Mouse (Mus musculus): ENCODE results near the gene Srpk2.
A peak's percentile ranks its signal among the peaks of the same experiment; 100 is the strongest.
"Not testable (repeated sequence)": the region's sequence is repeated elsewhere in the genome, so short reads cannot be mapped to it uniquely, and the experiment has no call there.

Srpk2 gene

GRCm38 (mm10) chr5:23684517-23684916 is at the start of gene Srpk2:
TSS of gene Srpk2 (minus strand) at chr5:23684617.
- DNase-seq, result peak; percentile 15

DNA sequence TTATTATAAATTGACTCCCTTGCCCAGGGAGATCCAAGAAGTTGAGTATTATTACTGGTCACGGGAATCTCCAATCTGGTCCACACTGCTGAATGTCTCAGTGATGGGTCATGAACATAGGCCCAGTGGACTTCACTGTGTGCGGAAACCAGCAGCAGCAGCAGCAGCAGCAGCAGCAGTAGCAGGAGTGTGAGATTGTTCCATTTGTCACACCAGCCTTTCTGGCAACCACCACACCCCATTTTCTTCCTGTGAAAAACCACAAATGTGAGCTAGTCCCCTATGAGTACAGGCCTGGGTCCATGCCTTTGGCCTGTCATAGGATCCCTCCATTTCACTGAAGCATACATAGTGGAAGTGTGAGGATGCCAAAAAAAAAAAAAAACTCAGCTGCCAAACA is 37.5 kb upstream of the Srpk2 start:
- DNase-seq, result no peak

DNA sequence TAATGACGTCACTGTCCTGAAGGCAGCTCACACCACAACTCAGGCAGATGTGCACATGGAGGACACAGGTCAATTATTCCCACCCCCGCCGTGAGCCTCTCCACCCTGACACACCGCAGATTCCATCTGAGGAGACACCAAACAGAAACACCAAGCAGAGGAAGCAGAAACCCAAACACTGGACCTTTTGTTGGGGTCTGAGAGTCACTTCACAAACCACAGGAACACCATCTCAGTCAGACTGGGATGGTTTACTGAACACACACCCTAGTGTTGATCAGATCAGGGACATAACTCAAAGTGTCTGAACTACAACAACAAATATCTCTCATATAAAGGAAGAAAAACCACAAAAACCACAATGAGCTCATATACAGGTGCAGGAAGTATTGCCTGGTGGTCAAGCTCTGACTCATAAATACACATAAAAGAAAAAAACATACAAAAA is 34.5 kb upstream of the Srpk2 start:
- DNase-seq, result peak; percentile 70

DNA sequence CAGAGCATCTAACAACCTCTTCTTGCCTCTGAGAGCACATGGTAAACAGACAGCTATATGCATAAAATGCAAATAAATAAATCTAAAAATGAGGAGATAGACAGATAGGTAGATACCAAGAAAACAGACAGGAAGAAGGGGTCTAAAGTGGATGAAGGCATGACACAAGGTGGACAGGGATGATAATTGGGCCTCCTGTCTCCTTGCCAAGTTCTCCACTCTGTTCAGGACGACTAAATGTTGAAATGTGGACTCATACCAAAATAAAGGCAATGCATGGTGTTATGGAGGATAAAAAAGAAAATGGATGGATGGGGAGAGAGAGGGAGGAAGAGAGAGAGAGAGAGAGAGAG is 33.7 kb upstream of the Srpk2 start:
- no peak for DNase-seq

DNA sequence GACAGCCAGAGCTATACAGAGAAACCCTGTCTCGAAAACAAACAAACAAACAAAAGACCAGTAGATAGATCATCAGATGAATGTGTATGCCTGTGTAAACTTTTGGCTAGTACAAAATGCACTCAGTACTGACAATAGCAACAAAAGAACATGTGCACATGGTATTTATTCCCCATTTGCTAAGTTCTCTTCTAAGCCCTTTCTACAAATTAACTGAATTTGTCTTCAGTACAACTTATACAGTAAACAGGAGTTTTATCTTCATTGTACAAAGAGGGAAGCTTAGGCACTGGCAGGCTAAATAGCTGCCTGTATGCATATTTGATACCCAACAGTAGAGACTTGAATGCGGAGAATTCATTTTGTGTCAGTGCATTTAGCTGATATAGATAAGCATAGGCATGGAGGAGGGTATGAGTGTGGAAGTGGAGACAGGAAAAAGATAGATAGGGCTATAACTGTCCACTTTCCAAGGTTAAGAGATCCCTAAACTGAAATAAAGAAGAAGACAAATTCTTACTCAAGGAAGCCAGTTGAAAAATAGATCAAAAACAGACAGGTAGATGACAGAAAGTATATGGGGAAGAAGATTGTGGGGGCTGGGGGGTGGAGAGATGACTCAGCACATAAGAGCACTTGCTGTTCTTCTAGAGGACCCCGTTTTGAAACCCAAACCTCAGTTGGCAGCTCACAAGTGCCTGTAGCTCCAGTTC is 33.2 kb upstream of the Srpk2 start:
- DNase-seq, result peak; percentile 45

DNA sequence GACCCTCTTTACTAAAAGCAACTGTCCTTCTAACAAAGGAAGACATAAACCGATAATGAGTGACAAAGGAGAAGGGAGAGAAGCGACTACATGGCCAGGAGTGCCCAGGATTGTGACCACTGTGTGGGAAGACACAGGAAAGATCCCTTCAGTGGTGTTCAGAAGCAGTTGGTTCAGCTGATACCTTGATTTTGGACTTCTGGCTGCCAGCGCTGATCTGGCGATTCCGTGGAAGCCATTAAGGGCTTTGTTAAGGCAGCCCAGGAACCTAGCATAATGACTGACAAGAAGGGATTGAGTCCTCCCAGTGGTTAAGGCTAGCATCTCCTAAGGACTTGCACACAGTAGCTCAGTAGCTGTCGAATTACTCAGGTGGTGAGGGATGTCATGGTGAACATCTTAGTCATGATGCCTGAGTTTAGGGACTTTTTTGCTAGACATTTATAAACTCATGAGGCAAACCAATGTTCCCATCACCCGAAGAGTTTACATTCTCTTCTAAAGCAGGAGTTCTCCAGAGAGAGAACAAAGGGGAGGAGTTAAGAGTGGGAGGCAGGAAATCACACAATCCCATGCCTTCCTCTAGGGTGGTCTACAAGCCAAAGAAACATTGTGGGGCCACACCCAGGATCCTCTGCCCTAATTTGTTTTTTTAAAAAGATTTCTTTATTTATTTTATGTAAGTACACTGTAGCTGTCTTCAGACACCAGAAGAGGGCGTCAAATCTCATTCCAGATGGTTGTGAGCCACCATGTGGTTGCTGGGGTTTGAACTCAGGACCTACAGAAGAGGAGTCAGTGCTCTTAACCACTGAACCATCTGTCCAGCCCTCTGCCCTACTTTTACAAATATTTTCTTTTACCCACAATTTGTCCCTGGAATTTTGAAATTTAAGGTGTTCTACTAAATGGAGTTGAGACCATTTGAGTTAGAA is 29.3 kb upstream of the Srpk2 start:
- peak; percentile 77 for DNase-seq

DNA sequence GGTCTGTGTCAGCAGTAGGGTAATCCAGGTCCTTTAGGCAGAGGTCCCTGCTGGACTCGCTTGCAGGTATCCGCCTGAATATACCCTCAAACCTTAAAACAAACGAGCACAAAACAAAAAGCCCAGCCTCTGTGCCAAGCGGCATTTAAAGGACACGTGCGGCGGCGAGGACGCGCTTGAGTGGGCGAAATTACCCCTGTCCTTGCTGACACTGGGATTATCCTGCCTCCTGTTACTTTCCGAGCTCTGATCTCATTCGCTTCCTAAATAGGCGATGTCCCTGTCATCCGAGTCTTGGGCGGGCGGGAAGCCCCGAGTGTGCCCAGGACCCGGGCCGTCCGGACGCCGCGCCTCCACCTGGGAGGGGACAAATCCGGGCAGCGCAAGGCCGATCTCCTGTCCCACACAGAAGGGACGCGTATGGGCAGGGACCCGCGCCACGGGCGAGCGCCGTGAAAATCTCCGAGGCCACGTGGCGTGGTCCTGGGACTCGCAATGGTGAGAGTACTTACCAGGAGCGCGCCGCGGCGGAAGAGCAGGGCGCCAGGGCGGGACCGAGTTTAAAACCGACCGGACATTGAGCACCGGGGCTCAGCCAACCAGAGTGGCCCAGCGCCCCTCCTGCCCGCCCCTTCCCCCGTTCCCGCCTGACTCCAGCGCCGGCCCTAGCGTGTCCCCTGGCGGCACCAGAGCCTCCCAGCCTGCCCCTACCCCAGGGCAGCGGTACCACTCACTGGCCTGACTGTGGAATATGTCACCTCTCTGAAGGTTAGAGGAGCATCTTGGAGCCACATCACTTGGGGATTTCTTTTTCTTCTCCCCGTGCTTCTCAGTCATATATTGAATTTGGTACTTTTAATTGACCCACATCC is 27.9 kb upstream of the Srpk2 start:
- peak; percentile 99 for DNase-seq

DNA sequence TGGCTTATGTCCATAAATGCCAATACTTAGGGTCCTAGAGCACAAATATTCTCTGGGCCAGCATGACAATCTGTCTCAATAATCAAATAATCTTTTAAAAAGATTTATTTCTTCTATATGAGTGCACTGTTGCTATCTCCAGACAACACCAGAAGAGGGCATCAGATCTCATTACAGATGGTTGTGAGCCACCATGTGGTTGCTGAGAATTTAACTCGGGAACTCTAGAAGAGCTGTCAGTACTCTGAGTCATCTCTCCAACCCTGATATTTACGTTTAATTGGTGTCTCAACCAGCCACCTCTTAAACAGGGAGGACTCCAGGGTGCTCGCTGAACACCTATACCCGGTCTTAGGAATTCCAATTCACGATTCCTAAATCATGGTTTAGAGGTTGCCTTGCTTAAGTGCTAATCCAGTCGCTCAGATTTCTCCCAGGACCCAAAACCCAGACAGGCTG is 27.3 kb upstream of the Srpk2 start:
- DNase-seq, result not testable (repeated sequence)

- DNase-seq, result no peak
Measured at GRCm38 (mm10) chr5:23711244-23711643, 26.8 kb upstream of the Srpk2 start.

GRCm38 (mm10) chr5:23709661-23710060 is 25.2 kb upstream of the Srpk2 start:
- peak; percentile 39 for DNase-seq

DNA sequence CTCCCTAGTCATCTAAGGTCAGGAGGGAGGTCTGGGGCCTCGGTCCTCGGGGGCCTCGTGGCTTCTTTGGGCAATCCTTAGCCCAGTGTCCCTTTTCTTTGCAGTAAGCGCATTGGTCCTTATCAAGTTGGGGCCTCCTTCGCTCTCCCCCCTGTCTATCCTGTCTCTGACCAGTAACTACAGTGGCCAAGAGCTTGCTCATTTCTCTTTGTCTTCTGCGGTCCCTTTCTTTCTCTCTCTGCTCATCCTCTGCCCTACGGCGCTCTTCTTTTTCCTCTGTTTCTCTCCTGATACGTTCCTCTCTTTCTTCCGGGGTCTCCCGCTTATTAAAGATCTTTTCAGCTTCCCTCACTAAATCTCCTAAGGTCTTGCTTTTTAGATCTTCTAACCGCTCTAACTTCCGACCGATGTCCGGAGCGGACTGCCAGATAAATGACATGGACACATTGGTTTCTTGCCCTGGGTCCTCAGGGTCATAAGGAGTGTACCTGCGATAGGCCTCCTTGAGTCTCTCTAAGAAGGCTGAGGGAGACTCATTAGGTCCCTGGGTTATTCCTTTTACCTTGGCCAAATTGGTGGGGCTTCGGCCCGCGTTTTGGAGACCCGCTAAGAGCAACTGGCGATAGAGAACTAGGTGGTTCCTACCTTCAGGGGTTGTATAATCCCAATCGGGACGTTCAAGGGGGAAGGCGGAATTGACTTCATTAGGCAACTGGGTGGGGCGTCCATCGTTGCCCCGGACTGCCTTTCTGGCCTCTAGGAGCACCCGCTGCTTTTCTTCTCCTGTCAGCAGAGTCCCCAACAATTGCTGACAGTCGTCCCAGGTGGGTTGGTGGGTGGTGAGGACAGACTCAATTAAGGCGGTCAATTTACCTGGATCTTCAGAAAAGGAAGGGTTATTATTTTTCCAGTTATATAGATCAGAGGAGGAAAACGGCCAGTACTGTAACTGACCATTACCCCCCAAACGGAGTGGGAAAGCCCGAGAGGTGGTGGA is 22.5 kb upstream of the Srpk2 start:
- peak; percentile 77 for DNase-seq

- DNase-seq, result peak; percentile 4
Measured at GRCm38 (mm10) chr5:23697457-23697856, 13.0 kb upstream of the Srpk2 start.

GRCm38 (mm10) chr5:23683431-23683830 is 986 bp downstream of the Srpk2 start:
- no peak for DNase-seq

DNA sequence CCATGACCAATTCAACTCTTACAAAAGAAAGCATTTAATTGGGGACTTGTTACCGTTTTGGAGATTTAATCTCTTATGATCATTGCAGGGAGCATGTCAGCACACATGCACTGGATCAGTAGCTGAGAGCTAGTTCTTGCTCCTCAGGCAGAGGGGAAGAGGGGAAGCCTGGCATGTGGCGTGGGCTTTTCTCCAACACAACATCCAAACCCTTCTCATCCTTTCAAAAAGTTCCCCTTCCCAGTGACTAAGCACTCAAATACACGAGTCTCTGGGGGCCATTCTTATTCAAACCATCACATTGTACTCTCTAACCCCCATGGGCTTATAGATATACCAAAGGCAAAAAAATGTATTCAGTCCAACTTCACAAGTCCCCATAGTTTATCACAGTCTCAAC is 5.4 kb downstream of the Srpk2 start:
- DNase-seq, result no peak

GRCm38 (mm10) chr5:23677883-23678282 is 6.5 kb downstream of the Srpk2 start:
- DNase-seq, result no peak

DNA sequence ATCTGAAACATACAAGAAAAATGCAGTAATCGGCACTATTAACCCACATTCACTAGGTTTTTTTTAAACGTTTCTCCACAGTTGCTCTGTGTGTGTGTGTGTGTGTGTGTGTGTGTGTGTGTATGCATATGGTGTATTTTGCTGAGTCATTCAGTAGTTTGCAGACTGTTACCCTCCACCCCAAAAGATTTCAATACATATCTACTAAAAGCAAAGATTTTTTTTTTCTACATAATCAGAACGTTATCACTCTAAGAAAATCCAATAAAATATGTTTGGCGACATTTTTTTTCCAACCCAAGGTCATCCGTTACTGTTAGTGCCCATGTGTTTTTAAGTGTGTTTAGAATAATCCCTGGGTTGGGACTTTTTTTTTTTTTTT is 7.4 kb downstream of the Srpk2 start:
- no peak for DNase-seq

DNA sequence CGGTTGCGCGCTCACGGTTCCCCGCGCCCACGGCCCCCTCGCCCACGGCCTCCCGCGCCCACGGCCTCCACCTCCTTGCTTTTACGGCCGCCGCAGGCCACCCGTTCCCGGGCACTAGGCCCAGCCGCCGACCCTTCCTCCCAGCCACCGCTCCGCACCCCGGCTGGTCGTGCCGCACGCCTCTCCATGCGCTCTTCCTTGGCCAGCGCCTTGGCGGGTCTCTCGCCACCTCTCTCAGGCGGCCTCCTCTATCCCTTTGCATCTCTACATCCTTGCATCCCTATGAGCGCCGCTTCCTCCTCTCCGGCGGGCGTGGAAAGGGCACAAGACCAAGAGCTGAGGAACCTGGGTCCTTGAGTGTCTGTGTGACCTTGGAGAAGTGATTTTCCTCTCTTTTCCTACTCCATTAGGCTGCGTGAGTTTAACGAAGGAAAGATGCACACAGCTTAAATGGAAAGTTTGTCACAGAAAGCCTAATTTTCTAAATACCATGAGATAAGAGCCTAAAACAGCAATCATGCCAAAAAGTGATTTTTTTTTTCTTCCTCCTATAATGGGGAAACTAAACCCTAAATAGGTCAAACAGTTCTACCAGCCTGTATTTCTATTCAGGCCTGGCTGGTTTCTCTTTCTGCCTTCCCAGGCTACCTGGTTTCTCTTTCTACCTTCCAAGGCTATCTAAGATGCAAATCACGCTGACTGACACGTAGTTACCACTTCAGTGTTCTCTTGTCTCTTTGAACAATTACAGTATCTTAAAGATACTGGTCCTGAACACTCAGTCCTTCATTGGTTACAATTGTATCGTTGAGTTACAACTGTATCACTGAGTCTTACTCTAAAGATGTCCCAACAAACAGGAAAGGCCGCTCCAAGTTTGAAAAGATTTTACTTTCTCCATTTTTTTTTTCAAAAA is 8.0 kb downstream of the Srpk2 start:
- DNase-seq, result no peak

DNA sequence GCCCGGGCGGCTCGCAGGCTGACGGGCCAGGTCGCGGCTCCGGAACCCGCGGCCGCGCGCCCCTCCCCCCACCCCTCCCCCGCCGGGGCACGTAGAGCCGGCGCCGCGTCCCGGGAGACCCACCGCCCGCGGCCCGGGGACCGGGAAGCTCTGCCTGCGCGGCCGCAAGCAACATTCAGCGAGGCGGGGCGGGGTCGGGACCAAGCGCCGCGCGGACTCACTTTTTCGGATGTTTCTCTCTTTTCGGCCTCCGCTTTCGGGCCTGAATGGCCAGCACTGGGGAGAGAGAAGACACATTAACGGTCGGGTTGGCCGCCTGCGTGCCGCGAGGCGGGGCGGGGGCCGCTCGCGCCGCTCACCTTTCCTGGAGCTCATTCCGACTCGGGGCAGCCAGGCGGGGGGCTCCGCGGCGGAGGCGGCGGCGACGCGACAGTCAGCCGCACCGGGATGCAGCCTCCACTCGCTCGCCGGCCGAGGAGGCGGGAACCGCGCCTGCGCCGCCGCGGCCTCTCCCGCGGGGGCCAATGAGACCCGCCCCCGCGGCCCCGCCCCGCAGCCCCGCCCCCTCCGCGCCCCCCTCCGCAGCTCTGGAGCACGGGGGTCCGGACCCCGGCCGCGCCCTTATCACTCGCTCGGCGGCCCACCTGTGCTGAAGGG is 8.8 kb downstream of the Srpk2 start:
- DNase-seq, result peak; percentile 96

- DNase-seq, result peak; percentile 94
Measured at GRCm38 (mm10) chr5:23674829-23675498, 9.5 kb downstream of the Srpk2 start.
